Mouse (Mus musculus): ENCODE measurements around the gene Umodl1. TPM values are rescaled to one million over a fixed set of nuclear protein-coding genes. Genes with fewer than 3 reads are reported as not detected.

The Umodl1 gene
- polyA plus RNA-seq, 1 experiment from 2014 or later = 0.18 TPM

- Histone ChIP-seq H3K9ac (no peak overlapping the region), H3K4me2 (no peak overlapping the region), H3K9me3 (peaks cover 1% of the 10 kb centered on the region; the same call in 1 of the 2 replicates), H3K27ac (no peak overlapping the region), H3K36me3 (no peaks in the 10 kb centered on the region), H3K27me3 (no peaks in the 10 kb centered on the region), H3K4me1 (0 out of 2 replicates have a peak, but pooled peaks cover 3% of the 10 kb centered on the region), H3K4me3 (no peak overlapping the region)
- no peak for ATAC-seq (ENCODE audit: insufficient number of reproducible peaks, insufficient read depth, low FRiP score, low TSS enrichment, low read depth)
- WGBS = 79% methylated on average over 6 of the region's 6 CpGs
Measured at GRCm38 (mm10) chr17:31026986-31027385, 72.5 kb downstream of the Umodl1 start.

GRCm38 (mm10) chr17:31027723-31028122, 73.3 kb downstream of the Umodl1 start:
- WGBS = 77% methylated on average over 6 of the region's 6 CpGs
- no peak for ATAC-seq (ENCODE audit: insufficient number of reproducible peaks, insufficient read depth, low FRiP score, low TSS enrichment, low read depth)
- Histone ChIP-seq H3K4me1 (0 out of 2 replicates have a peak, but pooled peaks cover 3% of the 10 kb centered on the region), H3K9ac (no peak overlapping the region), H3K27me3 (no peaks in the 10 kb centered on the region), H3K36me3 (no peaks in the 10 kb centered on the region), H3K27ac (no peak overlapping the region), H3K4me3 (no peak overlapping the region), H3K4me2 (no peak overlapping the region), H3K9me3 (peaks cover 7% of the 10 kb centered on the region; the same call in 1 of the 2 replicates)

GRCm38 (mm10) chr17:31028821-31029370, 74.5 kb downstream of the Umodl1 start:
- Histone ChIP-seq H3K4me2 (no peak overlapping the region), H3K4me3 (no peak overlapping the region), H3K4me1 (peaks cover 5% of the 10 kb centered on the region; the same call in 1 of the 2 replicates), H3K9me3 (peaks cover 7% of the 10 kb centered on the region; the same call in 1 of the 2 replicates), H3K36me3 (no peaks in the 10 kb centered on the region), H3K27me3 (no peaks in the 10 kb centered on the region), H3K9ac (no peak overlapping the region), H3K27ac (no peak overlapping the region)
- 65% methylated on average over 9 of the region's 9 CpGs for WGBS
- ATAC-seq (ENCODE audit: insufficient number of reproducible peaks, insufficient read depth, low FRiP score, low TSS enrichment, low read depth) = no peak

GRCm38 (mm10) chr17:31029407-31029806, 75.0 kb downstream of the Umodl1 start:
- Histone ChIP-seq H3K4me2 (no peak overlapping the region), H3K27me3 (no peaks in the 10 kb centered on the region), H3K4me3 (no peak overlapping the region), H3K9me3 (peaks cover 7% of the 10 kb centered on the region; the same call in 1 of the 2 replicates), H3K27ac (no peak overlapping the region), H3K36me3 (no peaks in the 10 kb centered on the region), H3K9ac (no peak overlapping the region), H3K4me1 (peaks cover 8% of the 10 kb centered on the region; the same call in 1 of the 2 replicates)
- ATAC-seq (ENCODE audit: insufficient number of reproducible peaks, insufficient read depth, low FRiP score, low TSS enrichment, low read depth) = no peak
- 74% methylated on average over 4 of the region's 4 CpGs for WGBS

- no peak overlapping the region for H3K27ac ChIP-seq
- H3K9ac ChIP-seq = no peak overlapping the region
- H3K4me3 ChIP-seq = no peak overlapping the region
- H3K36me3 ChIP-seq = no peaks in the 10 kb centered on the region
- no peaks in the 10 kb centered on the region for H3K27me3 ChIP-seq
- no peak for ATAC-seq (ENCODE audit: insufficient number of reproducible peaks, insufficient read depth, low FRiP score, low TSS enrichment, low read depth)
- H3K9me3 ChIP-seq = peaks cover 7% of the 10 kb centered on the region; the same call in 1 of the 2 replicates
- H3K4me2 ChIP-seq = no peak overlapping the region
- peaks cover 18% of the 10 kb centered on the region for H3K4me1 ChIP-seq
- 92% methylated on average over 4 of the region's 4 CpGs for WGBS
Measured at GRCm38 (mm10) chr17:31032341-31032740, 77.9 kb downstream of the Umodl1 start.

GRCm38 (mm10) chr17:31033251-31033650, 78.8 kb downstream of the Umodl1 start:
- no peak for ATAC-seq (ENCODE audit: insufficient number of reproducible peaks, insufficient read depth, low FRiP score, low TSS enrichment, low read depth)
- Histone ChIP-seq H3K36me3 (no peaks in the 10 kb centered on the region), H3K9me3 (peaks cover 7% of the 10 kb centered on the region; the same call in 1 of the 2 replicates), H3K4me2 (no peak overlapping the region), H3K9ac (no peak overlapping the region), H3K27ac (no peak overlapping the region; the same call in 1 of the 2 replicates), H3K27me3 (no peaks in the 10 kb centered on the region), H3K4me3 (no peak overlapping the region), H3K4me1 (peaks cover 24% of the 10 kb centered on the region)
- 53% methylated on average over 2 of the region's 2 CpGs for WGBS

- WGBS = 54% methylated on average over 5 of the region's 5 CpGs
- H3K4me3 ChIP-seq = no peak overlapping the region
- no peaks in the 10 kb centered on the region for H3K36me3 ChIP-seq
- no peak overlapping the region for H3K27ac ChIP-seq
- no peaks in the 10 kb centered on the region for H3K27me3 ChIP-seq
- no peak overlapping the region for H3K4me2 ChIP-seq
- no peak for ATAC-seq (ENCODE audit: insufficient number of reproducible peaks, insufficient read depth, low FRiP score, low TSS enrichment, low read depth)
- peaks cover 7% of the 10 kb centered on the region; the same call in 1 of the 2 replicates for H3K9me3 ChIP-seq
- H3K4me1 ChIP-seq = peaks cover 24% of the 10 kb centered on the region
- no peak overlapping the region for H3K9ac ChIP-seq
Measured at GRCm38 (mm10) chr17:31034165-31034564, 79.7 kb downstream of the Umodl1 start.

GRCm38 (mm10) chr17:31034674-31035356, 80.4 kb downstream of the Umodl1 start:
- H3K9me3 ChIP-seq = peaks cover 7% of the 10 kb centered on the region; the same call in 1 of the 2 replicates
- H3K4me3 ChIP-seq = no peak overlapping the region
- no peaks in the 10 kb centered on the region for H3K27me3 ChIP-seq
- no peak for ATAC-seq (ENCODE audit: insufficient number of reproducible peaks, insufficient read depth, low FRiP score, low TSS enrichment, low read depth)
- H3K27ac ChIP-seq = no peak overlapping the region
- H3K4me1 ChIP-seq = peaks cover 24% of the 10 kb centered on the region
- no peak overlapping the region for H3K4me2 ChIP-seq
- WGBS = 83% methylated on average over 9 of the region's 9 CpGs
- no peaks in the 10 kb centered on the region for H3K36me3 ChIP-seq
- no peak overlapping the region for H3K9ac ChIP-seq

- H3K36me3 ChIP-seq = no peaks in the 10 kb centered on the region
- H3K4me3 ChIP-seq = no peak overlapping the region
- 0 out of 2 replicates have a peak overlapping the region, but pooled peaks have one; percentile 11 for H3K27ac ChIP-seq
- H3K27me3 ChIP-seq = no peaks in the 10 kb centered on the region
- WGBS = 74% methylated on average over 22 of the region's 22 CpGs
- no peak overlapping the region for H3K4me2 ChIP-seq
- no peak overlapping the region for H3K9ac ChIP-seq
- H3K4me1 ChIP-seq = peaks cover 24% of the 10 kb centered on the region
- ATAC-seq (ENCODE audit: insufficient number of reproducible peaks, insufficient read depth, low FRiP score, low TSS enrichment, low read depth) = no peak
- H3K9me3 ChIP-seq = peaks cover 7% of the 10 kb centered on the region; the same call in 1 of the 2 replicates
Measured at GRCm38 (mm10) chr17:31036168-31036876, 81.9 kb downstream of the Umodl1 start.

GRCm38 (mm10) chr17:31037331-31037730, 82.9 kb downstream of the Umodl1 start:
- 24% methylated on average over 8 of the region's 8 CpGs for WGBS

GRCm38 (mm10) chr17:31038381-31038780, 83.9 kb downstream of the Umodl1 start:
- Histone ChIP-seq H3K4me1 (peaks cover 24% of the 10 kb centered on the region), H3K27me3 (no peaks in the 10 kb centered on the region), H3K9me3 (no peaks in the 10 kb centered on the region), H3K4me2 (no peak overlapping the region), H3K27ac (no peak overlapping the region), H3K4me3 (no peak overlapping the region), H3K36me3 (no peaks in the 10 kb centered on the region), H3K9ac (no peak overlapping the region)
- ATAC-seq (ENCODE audit: insufficient number of reproducible peaks, insufficient read depth, low FRiP score, low TSS enrichment, low read depth) = no peak
- 69% methylated on average over 4 of the region's 4 CpGs for WGBS

More at GRCm38 (mm10) chr17:31037331-31037730, 82.9 kb downstream of the Umodl1 start:
- no peaks in the 10 kb centered on the region for H3K36me3 ChIP-seq
- ATAC-seq (ENCODE audit: insufficient number of reproducible peaks, insufficient read depth, low FRiP score, low TSS enrichment, low read depth) = no peak
- no peaks in the 10 kb centered on the region for H3K27me3 ChIP-seq
- H3K9ac ChIP-seq = no peak overlapping the region
- H3K4me3 ChIP-seq = no peak overlapping the region
- no peak overlapping the region for H3K27ac ChIP-seq
- peaks cover 24% of the 10 kb centered on the region for H3K4me1 ChIP-seq
- H3K9me3 ChIP-seq = peaks cover 3% of the 10 kb centered on the region; the same call in 1 of the 2 replicates
- H3K4me2 ChIP-seq = no peak overlapping the region
